Mouse (Mus musculus) small intestine, adult 2 months (tissue): Measurements from ENCODE around the gene Ghrl.

ENCODE experiments used
- CTCF ChIP-seq: fragments of 200-500 bp; IDR thresholded peaks from 2 replicates; pipeline ENCODE4 v1.5.1; 2012; ENCODE audit warnings: low read depth, mild to moderate bottlenecking, control low read depth, inconsistent platforms, low read length, moderate library complexity, mixed read lengths; ENCODE audit not compliant: insufficient replicate concordance, insufficient read length; ENCODE audit errors: extremely low read depth
- POLR2A ChIP-seq: fragments of 200-500 bp; IDR thresholded peaks from 2 replicates; pipeline ENCODE4 v1.6.1; 2012; ENCODE audit warnings: low read depth, mild to moderate bottlenecking, control low read depth, inconsistent platforms, low read length, moderate library complexity

DNA sequence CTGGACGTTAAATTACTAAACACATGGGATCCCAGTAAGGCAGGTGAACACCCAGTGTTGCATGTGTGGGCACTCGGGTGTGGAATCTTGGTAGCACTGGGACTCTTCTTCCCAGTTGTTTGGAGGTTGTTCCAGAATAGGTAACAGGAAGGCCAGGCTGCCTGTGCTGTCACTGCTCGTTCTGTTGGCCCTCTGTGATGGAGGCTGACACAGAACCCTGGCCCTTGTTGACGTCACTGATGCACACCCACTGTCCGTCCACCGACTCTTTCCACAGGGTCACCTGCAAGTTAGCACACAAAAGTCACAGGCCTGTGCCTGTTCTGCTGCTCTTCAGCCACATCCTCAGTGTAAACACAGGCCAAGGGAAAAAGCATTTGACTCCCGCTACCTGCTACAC is 8.5 kb upstream of the Ghrl start:
- TF ChIP-seq POLR2A: no peak
- TF ChIP-seq CTCF: no peak
